In genomic region chr9:122639239-122639638, GRCm38 (mm10) we compare ENCODE assay signal across 25 mouse cellular contexts.
"Had no signal": no experiment of that assay in that cellular context is flagged by ENCODE, and none has a peak within 500 bp of the region (broad histone marks: within the 10 kb centered on the region; RNA-seq: fewer than 3 reads in every experiment).

No protein-coding gene starts in this region.

- H3K9ac ChIP-seq: forebrain, postnatal 0 days; heart, embryonic 13.5 days; heart, embryonic 15.5 days; hindbrain, embryonic 13.5 days; hindbrain, embryonic 15.5 days; kidney, embryonic 15.5 days; limb, embryonic 12.5 days had no signal

- H3K9me3 ChIP-seq: heart, embryonic 13.5 days; heart, embryonic 15.5 days; hindbrain, embryonic 13.5 days; hindbrain, embryonic 15.5 days; kidney, embryonic 15.5 days; limb, embryonic 10.5 days; limb, embryonic 12.5 days had no signal

- H3K4me2 ChIP-seq: heart, embryonic 11.5 days; heart, embryonic 13.5 days; heart, embryonic 15.5 days; hindbrain, embryonic 13.5 days; hindbrain, embryonic 15.5 days; kidney, embryonic 15.5 days; limb, embryonic 12.5 days had no signal

- ATAC-seq: forebrain, postnatal 0 days; hindbrain, postnatal 0 days; intestine, embryonic 16.5 days had no signal

- H3K4me3 ChIP-seq: heart, adult 2 months; heart, embryonic 13.5 days; heart, embryonic 15.5 days; hindbrain, embryonic 13.5 days; hindbrain, embryonic 15.5 days; kidney, embryonic 15.5 days; layer of hippocampus, adult 2 months; left cerebral cortex, adult 2 months; limb, embryonic 10.5 days; limb, embryonic 12.5 days had no signal

- H3K27ac ChIP-seq: heart, adult 2 months; heart, embryonic 13.5 days; heart, embryonic 15.5 days; hindbrain, embryonic 13.5 days; hindbrain, embryonic 15.5 days; hindbrain, postnatal 0 days; kidney, embryonic 15.5 days; kidney, postnatal 0 days; left cerebral cortex, adult 2 months; limb, embryonic 10.5 days; limb, embryonic 12.5 days had no signal

- H3K4me1 ChIP-seq: heart, embryonic 13.5 days; heart, embryonic 15.5 days had no signal

- DNase-seq: forebrain, postnatal 0 days; gastrocnemius, postnatal 14 days; gastrocnemius, postnatal 36 days; heart, adult 11 months; heart, adult 2 months; heart, postnatal 14 days; heart, postnatal 36 days; kidney, adult 11 months; kidney, adult 2 months; kidney, adult 9 months; kidney, postnatal 14 days; kidney, postnatal 4 days had no signal

- H3K36me3 ChIP-seq: heart, embryonic 13.5 days; heart, embryonic 15.5 days; hindbrain, embryonic 13.5 days; hindbrain, embryonic 15.5 days; kidney, embryonic 15.5 days; limb, embryonic 10.5 days; limb, embryonic 12.5 days had no signal
